Mouse (Mus musculus) hindbrain, embryonic 12.5 days (tissue): ENCODE measurements around the gene Fut2. TPM values are rescaled to one million over a fixed set of nuclear protein-coding genes. Genes with fewer than 3 reads are reported as not detected.
"Not testable (repeated sequence)": the region's sequence is repeated elsewhere in the genome, so short reads cannot be mapped to it uniquely, and the experiment has no call there.

Source experiments
- ATAC-seq: fragments of 200-750 bp; cut with Nextera tagmentation; 2 replicates; pipeline ENCODE4 v1.8.0; 2017; ENCODE audit warnings: moderate TSS enrichment; ENCODE audit not compliant: low FRiP score
- H3K27ac ChIP-seq: fragments of 300-500 bp; sonication (generic); 2 replicates; pipeline ENCODE4 v1.5.1; 2016; ENCODE audit warnings: mild to moderate bottlenecking
- H3K27me3 ChIP-seq: fragments of 300-500 bp; sonication (generic); 2 replicates; pipeline ENCODE4 v1.6.1; 2016; ENCODE audit warnings: mild to moderate bottlenecking
- H3K36me3 ChIP-seq: fragments of 300-500 bp; sonication (generic); 2 replicates; pipeline ENCODE4 v1.6.1; 2016; ENCODE audit warnings: mild to moderate bottlenecking
- H3K4me1 ChIP-seq: fragments of 300-500 bp; sonication (generic); 2 replicates; pipeline ENCODE4 v1.6.1; 2016
- H3K4me2 ChIP-seq: fragments of 300-500 bp; sonication (generic); replicated peaks from 2 replicates; pipeline ENCODE4 v1.6.1; 2016; ENCODE audit warnings: mild to moderate bottlenecking
- H3K4me3 ChIP-seq: fragments of 300-500 bp; sonication (generic); 2 replicates; pipeline ENCODE4 v1.5.1; 2016; ENCODE audit warnings: mild to moderate bottlenecking
- H3K9ac ChIP-seq: fragments of 300-500 bp; sonication (generic); 2 replicates; pipeline ENCODE4 v1.6.1; 2016; ENCODE audit warnings: mild to moderate bottlenecking, moderate library complexity
- H3K9me3 ChIP-seq: fragments of 300-500 bp; sonication (generic); replicated peaks from 2 replicates; pipeline ENCODE4 v1.6.1; 2016; ENCODE audit warnings: mild to moderate bottlenecking
- WGBS: fragments of 180-500 bp; shearing (Covaris S2); methylation state at CpG from one replicate; pipeline ENCODE4 v1.1.7; 2016; 5-methylcytosine and 5-hydroxymethylcytosine counted together
- polyA plus RNA-seq: library from polyadenylated mRNA; unstranded; fragments of >200 nt; fragmentation: Nextera tagmentation; extraction: Ambion mirVana; gene quantifications from 2 replicates; pipeline ENCODE4 v1.2.1, GENCODE M21; 2016

The Fut2 gene
- polyA plus RNA-seq, 1 experiment from 2014 or later: 0.37 TPM

GRCm38 (mm10) chr7:45682144-45683126, 16.2 kb upstream of the Fut2 start:
- H3K4me1 ChIP-seq: peaks cover 20% of the 10 kb centered on the region
- H3K9ac ChIP-seq: peak overlapping the region; percentile 56
- peaks cover 11% of the 10 kb centered on the region; the same call in 1 of the 2 replicates for H3K27me3 ChIP-seq
- H3K4me3 ChIP-seq: no peak overlapping the region
- no peaks in the 10 kb centered on the region for H3K36me3 ChIP-seq
- H3K27ac ChIP-seq: peak overlapping the region; percentile 68
- H3K9me3 ChIP-seq: no peaks in the 10 kb centered on the region
- H3K4me2 ChIP-seq: peak overlapping the region; percentile 41
- 33% methylated on average over 14 of the region's 14 CpGs for WGBS
- peak; percentile 75 for ATAC-seq

- H3K9me3 ChIP-seq: no peaks in the 10 kb centered on the region
- no peak overlapping the region for H3K9ac ChIP-seq
- H3K27me3 ChIP-seq: peaks cover 11% of the 10 kb centered on the region; the same call in 1 of the 2 replicates
- 81% methylated on average over 8 of the region's 8 CpGs for WGBS
- H3K4me3 ChIP-seq: no peak overlapping the region
- H3K36me3 ChIP-seq: no peaks in the 10 kb centered on the region
- ATAC-seq: no peak
- peaks cover 12% of the 10 kb centered on the region for H3K4me1 ChIP-seq
- no peak overlapping the region for H3K27ac ChIP-seq
- no peak overlapping the region for H3K4me2 ChIP-seq
Observed at GRCm38 (mm10) chr7:45681046-45681736, 15.0 kb upstream of the Fut2 start.

- 70% methylated on average over 14 of the region's 14 CpGs for WGBS
Observed at GRCm38 (mm10) chr7:45679966-45680621, 13.9 kb upstream of the Fut2 start.

GRCm38 (mm10) chr7:45678513-45678912, 12.3 kb upstream of the Fut2 start:
- Histone ChIP-seq H3K27me3 (peaks cover 2% of the 10 kb centered on the region; the same call in 1 of the 2 replicates), H3K36me3 (no peaks in the 10 kb centered on the region), H3K4me1 (peaks cover 8% of the 10 kb centered on the region; the same call in 1 of the 2 replicates), H3K27ac (no peak overlapping the region), H3K4me3 (no peak overlapping the region), H3K9me3 (no peaks in the 10 kb centered on the region), H3K9ac (no peak overlapping the region), H3K4me2 (no peak overlapping the region)
- no peak for ATAC-seq
- WGBS: 93% methylated on average over 14 of the region's 14 CpGs

More at GRCm38 (mm10) chr7:45679966-45680621, 13.9 kb upstream of the Fut2 start:
- H3K4me3 ChIP-seq: no peak overlapping the region
- no peak overlapping the region for H3K4me2 ChIP-seq
- peaks cover 8% of the 10 kb centered on the region; the same call in 1 of the 2 replicates for H3K4me1 ChIP-seq
- no peaks in the 10 kb centered on the region for H3K36me3 ChIP-seq
- H3K9me3 ChIP-seq: no peaks in the 10 kb centered on the region
- no peak overlapping the region for H3K9ac ChIP-seq
- peaks cover 6% of the 10 kb centered on the region; the same call in 1 of the 2 replicates for H3K27me3 ChIP-seq
- no peak overlapping the region for H3K27ac ChIP-seq
- ATAC-seq: no peak

GRCm38 (mm10) chr7:45677627-45678295, 11.6 kb upstream of the Fut2 start:
- Histone ChIP-seq H3K9ac (no peak overlapping the region), H3K27ac (no peak overlapping the region), H3K4me2 (no peak overlapping the region), H3K4me3 (no peak overlapping the region), H3K4me1 (peaks cover 4% of the 10 kb centered on the region; the same call in 1 of the 2 replicates), H3K36me3 (no peaks in the 10 kb centered on the region), H3K9me3 (no peaks in the 10 kb centered on the region), H3K27me3 (no peaks in the 10 kb centered on the region)
- WGBS: 82% methylated on average over 7 of the region's 7 CpGs
- ATAC-seq: no peak

- 96% methylated on average over 9 of the region's 9 CpGs for WGBS
- Histone ChIP-seq H3K4me2 (no peak overlapping the region), H3K27me3 (0 out of 2 replicates have a peak, but pooled peaks cover 3% of the 10 kb centered on the region)
Observed at GRCm38 (mm10) chr7:45668921-45669320, 2.7 kb upstream of the Fut2 start.

GRCm38 (mm10) chr7:45667761-45668160, 1.6 kb upstream of the Fut2 start:
- Histone ChIP-seq H3K27me3 (0 out of 2 replicates have a peak, but pooled peaks cover 3% of the 10 kb centered on the region), H3K9me3 (no peaks in the 10 kb centered on the region), H3K36me3 (no peaks in the 10 kb centered on the region), H3K4me2 (no peak overlapping the region), H3K4me3 (no peak overlapping the region), H3K9ac (no peak overlapping the region), H3K27ac (no peak overlapping the region), H3K4me1 (no peaks in the 10 kb centered on the region)
- ATAC-seq: no peak
- WGBS: 70% methylated on average over 14 of the region's 14 CpGs

More at GRCm38 (mm10) chr7:45668921-45669320, 2.7 kb upstream of the Fut2 start:
- no peaks in the 10 kb centered on the region for H3K9me3 ChIP-seq
- no peak overlapping the region for H3K27ac ChIP-seq
- H3K4me1 ChIP-seq: no peaks in the 10 kb centered on the region
- H3K36me3 ChIP-seq: no peaks in the 10 kb centered on the region
- no peak overlapping the region for H3K9ac ChIP-seq
- ATAC-seq: no peak
- H3K4me3 ChIP-seq: no peak overlapping the region

GRCm38 (mm10) chr7:45665303-45666138, 673 bp downstream of the Fut2 start:
- 58% methylated on average over 13 of the region's 13 CpGs for WGBS
- Histone ChIP-seq H3K9ac (no peak overlapping the region), H3K9me3 (no peaks in the 10 kb centered on the region), H3K36me3 (no peaks in the 10 kb centered on the region), H3K4me2 (no peak overlapping the region), H3K27ac (no peak overlapping the region), H3K27me3 (0 out of 2 replicates have a peak, but pooled peaks cover 3% of the 10 kb centered on the region), H3K4me3 (no peak overlapping the region), H3K4me1 (no peaks in the 10 kb centered on the region)
- ATAC-seq: no peak

- H3K9me3 ChIP-seq, ATAC-seq, H3K36me3 ChIP-seq, H3K27me3 ChIP-seq, H3K4me3 ChIP-seq, H3K9ac ChIP-seq, H3K27ac ChIP-seq, H3K4me2 ChIP-seq, H3K4me1 ChIP-seq: not testable (repeated sequence)
- WGBS: 86% methylated on average over 6 of the region's 6 CpGs
Observed at GRCm38 (mm10) chr7:45661702-45662101, 4.5 kb downstream of the Fut2 start.

- H3K36me3 ChIP-seq: no peaks in the 10 kb centered on the region
- H3K4me1 ChIP-seq: no peaks in the 10 kb centered on the region
- H3K9ac ChIP-seq: no peak overlapping the region
- H3K9me3 ChIP-seq: no peaks in the 10 kb centered on the region
- no peak overlapping the region for H3K4me3 ChIP-seq
- WGBS: 86% methylated on average over 11 of the region's 11 CpGs
- H3K27ac ChIP-seq: no peak overlapping the region
- no peak for ATAC-seq
- no peak overlapping the region for H3K4me2 ChIP-seq
- no peaks in the 10 kb centered on the region for H3K27me3 ChIP-seq
Observed at GRCm38 (mm10) chr7:45660746-45661478, 5.3 kb downstream of the Fut2 start.
